ENCODE assay signal across 15 mouse cellular contexts in the genomic region with DNA sequence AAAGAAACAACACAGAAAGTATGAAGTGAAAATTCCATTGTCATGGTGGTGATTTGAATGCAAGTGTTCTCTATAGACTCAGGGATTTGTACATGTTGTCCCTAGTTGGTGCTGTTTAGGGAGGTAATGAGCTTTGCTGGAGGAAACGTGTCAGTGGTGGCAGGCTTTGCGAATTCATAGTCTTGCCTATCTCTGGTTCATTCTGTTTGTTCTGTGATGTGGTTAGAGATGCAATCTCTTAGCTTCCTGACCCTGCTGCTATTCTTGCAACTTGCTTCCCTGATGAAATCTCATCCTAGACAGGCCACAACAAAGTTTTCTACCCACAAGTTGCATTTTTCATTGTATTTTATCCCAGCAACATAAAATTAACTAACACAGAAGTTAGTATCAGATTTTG.
"Had no signal": no experiment of that assay in that cellular context is flagged by ENCODE, and none has a peak within 500 bp of the region (broad histone marks: within the 10 kb centered on the region; RNA-seq: fewer than 3 reads in every experiment).

No protein-coding gene starts in this region.

- DNase-seq: liver, embryonic 13.5 days; liver, postnatal 0 days; lung, adult 2 months; lung, postnatal 14 days; lung, postnatal 36 days; retina, postnatal 1 day; right cerebral cortex, adult 18-20 months; right cerebral cortex, postnatal 25 days; right cerebral cortex, postnatal 4 days; thymus, adult 2 months; thymus, postnatal 25 days; thymus, postnatal 4 days had no signal

- ATAC-seq: liver, postnatal 0 days; lung, postnatal 0 days; midbrain, embryonic 13.5 days; midbrain, embryonic 15.5 days had no signal
